Mouse (Mus musculus): ENCODE measurements around the gene Eno1. TPM values are rescaled to one million over a fixed set of nuclear protein-coding genes. Genes with fewer than 3 reads are reported as not detected.
A peak's percentile ranks its signal among the peaks of the same experiment; 100 is the strongest.

Gene Eno1
- polyA plus RNA-seq, 1 experiment from 2014 or later = 1,859 TPM

DNA sequence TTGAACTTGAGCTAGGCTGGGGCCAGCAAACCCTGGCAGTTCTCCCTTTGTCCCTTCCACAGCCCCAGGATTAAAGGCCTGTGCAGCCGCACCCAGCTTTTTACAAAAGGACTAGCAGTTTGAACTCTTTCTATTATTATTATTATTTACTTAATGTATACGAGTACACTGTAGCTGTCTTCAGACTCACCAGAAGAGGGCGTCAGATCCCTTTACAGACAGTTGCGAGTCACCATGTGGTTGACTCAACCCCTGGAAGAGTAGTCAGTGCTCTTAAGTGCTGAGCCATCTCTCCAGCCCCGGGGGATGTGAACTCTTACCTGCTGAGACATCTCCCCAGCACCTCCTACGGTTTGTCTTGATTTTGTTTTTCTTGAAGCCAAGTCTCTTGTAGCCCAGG, 24.2 kb downstream of the Eno1 start:
- peaks cover 14 to 19% of the 10 kb centered on the region in 2 experiments for H3K4me1 ChIP-seq (ENCODE audit: control insufficient read depth in 2 of 2, insufficient read depth in 2 of 2, low read length in 2 of 2)
- no peak for ATAC-seq (ENCODE audit: insufficient number of reproducible peaks, insufficient read depth, low FRiP score, low read depth)
- H3K27ac ChIP-seq (replicated peaks in 1 of 2; ENCODE audit: control insufficient read depth in 1 of 2, insufficient read depth in 1 of 2, low read depth in 2 of 2, low read length in 2 of 2) = no peak overlapping the region
- WGBS = 46% methylated on average over 6 of the region's 6 CpGs
- no peak overlapping the region for H3K9ac ChIP-seq (ENCODE audit: low read length)
- no peaks in the 10 kb centered on the region for H3K27me3 ChIP-seq (ENCODE audit: control insufficient read depth, insufficient read depth, low read length)
- H3K9me3 ChIP-seq (ENCODE audit: control insufficient read depth, low read length) = no peaks in the 10 kb centered on the region
- no peak overlapping the region for H3K4me2 ChIP-seq (ENCODE audit: low read length)
- H3K4me3 ChIP-seq (ENCODE audit: control insufficient read depth in 1 of 2, insufficient read depth in 1 of 2, low read depth in 1 of 2, low read length in 2 of 2) = no peak overlapping the region
- peaks cover 3% of the 10 kb centered on the region; the same call in 1 of the 2 replicates for H3K36me3 ChIP-seq (ENCODE audit: control insufficient read depth, insufficient read depth, low read length)

DNA sequence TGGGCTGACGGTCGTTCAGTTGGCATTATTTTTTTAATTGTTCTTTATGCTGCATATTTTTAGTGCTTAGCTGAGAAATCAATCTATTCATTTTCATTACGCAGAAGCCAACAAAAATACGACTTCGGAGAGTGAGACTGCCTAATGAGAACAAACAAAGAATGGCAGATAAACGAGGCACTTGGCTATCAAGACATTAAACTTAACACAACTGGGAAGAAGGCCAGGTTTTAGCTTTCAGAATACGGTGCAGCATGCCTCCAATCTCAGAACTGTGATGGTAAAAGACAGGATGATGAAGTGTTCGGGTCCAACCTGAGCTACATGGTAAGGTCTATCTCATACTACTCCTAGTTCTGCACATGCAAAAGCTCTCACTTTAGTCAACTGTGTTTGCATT, 25.8 kb downstream of the Eno1 start:
- no peak overlapping the region for H3K4me3 ChIP-seq (ENCODE audit: control insufficient read depth in 1 of 2, insufficient read depth in 1 of 2, low read depth in 1 of 2, low read length in 2 of 2)
- 0 out of 2 replicates have a peak, but pooled peaks cover 3% of the 10 kb centered on the region for H3K36me3 ChIP-seq (ENCODE audit: control insufficient read depth, insufficient read depth, low read length)
- WGBS = 77% methylated on average over 8 of the region's 8 CpGs
- H3K27me3 ChIP-seq (ENCODE audit: control insufficient read depth, insufficient read depth, low read length) = no peaks in the 10 kb centered on the region
- no peak overlapping the region for H3K9ac ChIP-seq (ENCODE audit: low read length)
- H3K4me1 ChIP-seq (ENCODE audit: control insufficient read depth in 2 of 2, insufficient read depth in 2 of 2, low read length in 2 of 2) = peaks cover 14 to 16% of the 10 kb centered on the region in 2 experiments
- H3K9me3 ChIP-seq (ENCODE audit: control insufficient read depth, low read length) = no peaks in the 10 kb centered on the region
- no peak overlapping the region for H3K27ac ChIP-seq (replicated peaks in 1 of 2; ENCODE audit: control insufficient read depth in 1 of 2, insufficient read depth in 1 of 2, low read depth in 2 of 2, low read length in 2 of 2)
- no peak overlapping the region for H3K4me2 ChIP-seq (ENCODE audit: low read length)
- ATAC-seq (ENCODE audit: insufficient number of reproducible peaks, insufficient read depth, low FRiP score, low read depth) = no peak

DNA sequence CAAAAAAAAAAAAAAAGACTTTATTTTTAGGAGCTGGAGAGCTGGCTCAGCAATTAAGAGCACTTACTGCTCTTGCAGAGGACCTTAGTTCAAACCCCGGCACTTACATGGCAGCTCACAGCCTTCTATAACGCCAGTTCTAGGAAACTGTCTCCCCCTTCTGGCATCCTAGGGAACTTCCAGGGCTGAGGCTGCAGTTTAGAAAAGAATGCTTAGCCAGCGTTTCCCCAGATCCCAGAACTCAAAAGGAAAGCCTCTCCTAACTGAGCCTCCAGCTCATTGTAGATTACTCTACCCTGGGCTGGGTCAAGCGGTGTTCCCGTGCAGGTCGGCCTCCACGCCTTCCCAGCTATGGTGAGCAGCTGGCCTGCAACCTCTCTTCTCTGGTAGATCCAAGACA, 28.4 kb downstream of the Eno1 start:
- no peak overlapping the region for H3K4me2 ChIP-seq (ENCODE audit: low read length)
- no peak for ATAC-seq (ENCODE audit: insufficient number of reproducible peaks, insufficient read depth, low FRiP score, low read depth)
- 60% methylated on average over 7 of the region's 7 CpGs for WGBS
- H3K9me3 ChIP-seq (ENCODE audit: control insufficient read depth, low read length) = no peaks in the 10 kb centered on the region
- no peak overlapping the region for H3K9ac ChIP-seq (ENCODE audit: low read length)
- no peaks in the 10 kb centered on the region for H3K27me3 ChIP-seq (ENCODE audit: control insufficient read depth, insufficient read depth, low read length)
- H3K4me3 ChIP-seq (ENCODE audit: control insufficient read depth in 1 of 2, insufficient read depth in 1 of 2, low read depth in 1 of 2, low read length in 2 of 2) = no peak overlapping the region
- H3K27ac ChIP-seq (replicated peaks in 1 of 2; ENCODE audit: control insufficient read depth in 1 of 2, insufficient read depth in 1 of 2, low read depth in 2 of 2, low read length in 2 of 2) = no peak overlapping the region
- H3K4me1 ChIP-seq (ENCODE audit: control insufficient read depth in 2 of 2, insufficient read depth in 2 of 2, low read length in 2 of 2) = peaks cover 11 to 12% of the 10 kb centered on the region in 2 experiments; a peak in 3 of 4 replicates
- H3K36me3 ChIP-seq (ENCODE audit: control insufficient read depth, insufficient read depth, low read length) = no peaks in the 10 kb centered on the region

DNA sequence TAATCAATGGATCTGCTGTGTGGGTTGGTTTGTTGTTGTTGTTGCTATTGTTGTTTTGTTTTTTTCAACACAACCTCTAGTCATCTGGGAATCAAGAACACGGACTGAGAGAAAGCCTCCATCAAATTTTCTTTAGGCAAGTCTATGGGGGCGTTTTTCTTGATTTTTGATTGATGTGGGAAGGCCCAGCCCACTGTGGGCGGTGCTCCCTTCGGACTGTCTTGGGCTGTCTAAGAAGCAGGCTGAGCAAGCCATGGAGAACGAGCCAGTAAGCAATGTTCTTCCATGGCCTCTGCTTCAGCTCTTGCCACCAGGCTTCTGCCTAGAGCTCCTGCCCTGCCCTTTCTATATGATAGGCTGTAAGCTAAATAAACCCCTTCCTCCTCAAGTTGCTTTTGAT, 28.9 kb downstream of the Eno1 start:
- ATAC-seq (ENCODE audit: insufficient number of reproducible peaks, insufficient read depth, low FRiP score, low read depth) = no peak
- no peak overlapping the region for H3K4me2 ChIP-seq (ENCODE audit: low read length)
- H3K9me3 ChIP-seq (ENCODE audit: control insufficient read depth, low read length) = no peaks in the 10 kb centered on the region
- no peak overlapping the region for H3K9ac ChIP-seq (ENCODE audit: low read length)
- WGBS = 69% methylated on average over 5 of the region's 5 CpGs
- no peaks in the 10 kb centered on the region for H3K27me3 ChIP-seq (ENCODE audit: control insufficient read depth, insufficient read depth, low read length)
- H3K36me3 ChIP-seq (ENCODE audit: control insufficient read depth, insufficient read depth, low read length) = no peaks in the 10 kb centered on the region
- H3K4me3 ChIP-seq (ENCODE audit: control insufficient read depth in 1 of 2, insufficient read depth in 1 of 2, low read depth in 1 of 2, low read length in 2 of 2) = no peak overlapping the region
- no peak overlapping the region for H3K27ac ChIP-seq (replicated peaks in 1 of 2; ENCODE audit: control insufficient read depth in 1 of 2, insufficient read depth in 1 of 2, low read depth in 2 of 2, low read length in 2 of 2)
- peaks cover 12 to 14% of the 10 kb centered on the region in 2 experiments; a peak in 3 of 4 replicates for H3K4me1 ChIP-seq (ENCODE audit: control insufficient read depth in 2 of 2, insufficient read depth in 2 of 2, low read length in 2 of 2)

DNA sequence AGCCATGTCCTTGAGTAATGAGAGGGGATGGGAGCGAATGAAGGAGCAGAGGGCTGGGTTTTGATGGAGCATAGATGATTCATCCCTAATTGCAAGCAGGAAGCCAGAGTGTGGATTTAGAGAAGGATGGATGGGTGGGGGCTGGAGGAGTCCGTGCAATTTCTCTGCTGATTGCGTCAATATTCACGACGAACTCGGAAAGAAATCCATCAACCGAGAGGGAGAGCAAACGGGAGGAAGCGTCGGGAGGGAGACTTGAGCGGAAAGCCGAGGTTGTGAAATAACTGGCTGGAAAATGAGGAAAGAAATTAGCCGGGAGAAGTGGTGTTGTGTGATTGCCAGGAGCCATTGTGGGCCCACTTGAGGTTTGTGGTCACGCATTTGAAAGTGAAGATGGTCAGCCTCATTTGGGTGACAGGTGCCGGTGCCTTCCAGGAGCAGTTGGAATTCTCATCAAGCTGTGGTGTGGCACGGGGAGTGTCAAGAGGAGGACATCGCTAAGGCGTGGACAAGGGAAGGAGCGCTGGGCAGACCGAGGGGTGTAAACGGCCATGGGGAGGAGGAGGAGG, 30.2 kb downstream of the Eno1 start:
- H3K36me3 ChIP-seq (ENCODE audit: control insufficient read depth, insufficient read depth, low read length) = no peaks in the 10 kb centered on the region
- H3K9ac ChIP-seq (ENCODE audit: low read length) = no peak overlapping the region
- no peak overlapping the region for H3K4me3 ChIP-seq (ENCODE audit: control insufficient read depth in 1 of 2, insufficient read depth in 1 of 2, low read depth in 1 of 2, low read length in 2 of 2)
- H3K4me1 ChIP-seq (ENCODE audit: control insufficient read depth in 2 of 2, insufficient read depth in 2 of 2, low read length in 2 of 2) = peaks cover 12 to 15% of the 10 kb centered on the region in 2 experiments
- 79% methylated on average over 21 of the region's 21 CpGs for WGBS
- H3K27me3 ChIP-seq (ENCODE audit: control insufficient read depth, insufficient read depth, low read length) = no peaks in the 10 kb centered on the region
- no peaks in the 10 kb centered on the region for H3K9me3 ChIP-seq (ENCODE audit: control insufficient read depth, low read length)
- H3K4me2 ChIP-seq (ENCODE audit: low read length) = no peak overlapping the region
- no peak for ATAC-seq (ENCODE audit: insufficient number of reproducible peaks, insufficient read depth, low FRiP score, low read depth)
- H3K27ac ChIP-seq (replicated peaks in 1 of 2; ENCODE audit: control insufficient read depth in 1 of 2, insufficient read depth in 1 of 2, low read depth in 2 of 2, low read length in 2 of 2) = no peak overlapping the region

DNA sequence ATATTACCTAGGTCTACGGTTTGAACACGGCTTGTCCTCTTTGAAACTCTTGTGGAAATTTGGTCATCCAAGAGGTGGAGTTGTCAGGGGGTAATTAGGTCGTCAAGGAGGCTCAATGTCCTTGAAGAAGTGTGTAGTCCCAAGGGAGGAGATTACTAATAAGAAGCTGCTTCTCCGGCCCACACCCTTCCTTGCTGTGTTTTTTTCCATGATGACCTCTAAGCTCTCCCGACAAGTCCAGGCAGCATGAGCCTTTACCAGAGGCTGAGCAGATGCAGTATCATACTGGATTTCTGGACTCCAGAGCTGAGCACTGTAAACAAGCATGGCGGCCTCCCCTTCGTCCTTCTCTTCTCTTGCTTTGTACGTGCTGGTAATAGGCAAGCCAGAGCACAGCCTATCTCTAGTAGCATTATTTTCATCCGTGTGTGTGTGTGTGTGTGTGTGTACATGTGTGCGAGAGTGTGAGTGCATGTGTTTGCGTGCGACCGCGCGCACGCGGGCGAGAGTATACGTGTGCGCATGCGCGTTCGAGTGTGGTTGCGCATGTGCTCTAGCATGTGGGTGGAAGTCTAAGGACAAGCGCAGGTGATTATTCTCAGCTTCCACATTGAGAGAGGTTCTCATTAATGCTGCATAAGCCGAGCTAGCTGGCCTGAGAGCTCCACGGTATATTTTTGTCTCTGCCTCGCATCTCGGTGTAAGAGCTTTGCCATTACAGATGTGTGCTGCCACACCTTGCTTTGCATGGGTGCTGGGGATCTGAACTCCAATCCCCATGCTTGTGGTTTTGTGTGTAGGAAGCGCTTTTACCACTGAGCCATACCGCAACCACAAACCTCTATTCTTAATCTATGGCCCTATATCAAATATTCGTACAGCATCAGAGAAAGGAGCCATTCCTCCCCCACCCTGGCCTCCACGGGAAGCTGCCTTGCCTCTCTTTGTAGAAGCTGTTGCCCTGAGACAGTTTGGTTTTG, 32.4 kb downstream of the Eno1 start:
- H3K27ac ChIP-seq (replicated peaks in 1 of 2; ENCODE audit: control insufficient read depth in 1 of 2, insufficient read depth in 1 of 2, low read depth in 2 of 2, low read length in 2 of 2) = peak overlapping the region; percentile 21 to 61; a peak in 3 of 4 replicates
- 80% methylated on average over 33 of the region's 33 CpGs for WGBS
- H3K4me1 ChIP-seq (ENCODE audit: control insufficient read depth in 2 of 2, insufficient read depth in 2 of 2, low read length in 2 of 2) = peaks cover 23 to 30% of the 10 kb centered on the region in 2 experiments
- ATAC-seq (ENCODE audit: insufficient number of reproducible peaks, insufficient read depth, low FRiP score, low read depth) = no peak
- no peak overlapping the region for H3K4me2 ChIP-seq (ENCODE audit: low read length)
- H3K9me3 ChIP-seq (ENCODE audit: control insufficient read depth, low read length) = no peaks in the 10 kb centered on the region
- no peaks in the 10 kb centered on the region for H3K27me3 ChIP-seq (ENCODE audit: control insufficient read depth, insufficient read depth, low read length)
- H3K9ac ChIP-seq (ENCODE audit: low read length) = no peak overlapping the region
- no peak overlapping the region for H3K4me3 ChIP-seq (ENCODE audit: control insufficient read depth in 1 of 2, insufficient read depth in 1 of 2, low read depth in 1 of 2, low read length in 2 of 2)
- H3K36me3 ChIP-seq (ENCODE audit: control insufficient read depth, insufficient read depth, low read length) = no peaks in the 10 kb centered on the region

DNA sequence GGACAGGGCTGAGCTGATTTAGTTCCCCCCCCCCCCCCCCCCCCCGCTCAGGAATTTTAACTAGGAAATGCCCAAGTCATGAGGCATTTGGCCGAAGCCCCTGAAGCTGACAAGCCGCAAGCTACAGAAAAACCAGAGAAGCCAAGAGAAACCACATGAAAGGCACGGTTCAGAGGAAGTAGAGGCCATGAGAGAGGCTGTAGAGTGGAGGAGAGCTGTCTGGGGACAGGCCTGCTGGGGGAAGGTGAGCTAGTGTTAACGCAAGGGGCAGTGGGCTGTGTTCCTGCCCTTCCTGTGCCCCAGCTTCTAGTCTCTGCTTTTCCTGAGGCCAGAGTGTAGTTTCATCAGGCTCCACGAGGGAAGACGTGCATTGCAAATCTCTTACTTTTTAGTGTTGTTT, 33.2 kb downstream of the Eno1 start:
- peaks cover 23 to 30% of the 10 kb centered on the region in 2 experiments for H3K4me1 ChIP-seq (ENCODE audit: control insufficient read depth in 2 of 2, insufficient read depth in 2 of 2, low read length in 2 of 2)
- no peak overlapping the region for H3K4me3 ChIP-seq (ENCODE audit: control insufficient read depth in 1 of 2, insufficient read depth in 1 of 2, low read depth in 1 of 2, low read length in 2 of 2)
- no peak overlapping the region for H3K9ac ChIP-seq (ENCODE audit: low read length)
- no peaks in the 10 kb centered on the region for H3K36me3 ChIP-seq (ENCODE audit: control insufficient read depth, insufficient read depth, low read length)
- H3K9me3 ChIP-seq (ENCODE audit: control insufficient read depth, low read length) = no peaks in the 10 kb centered on the region
- no peaks in the 10 kb centered on the region for H3K27me3 ChIP-seq (ENCODE audit: control insufficient read depth, insufficient read depth, low read length)
- no peak overlapping the region for H3K4me2 ChIP-seq (ENCODE audit: low read length)
- peak overlapping the region; percentile 61 to 80 for H3K27ac ChIP-seq (replicated peaks in 1 of 2; ENCODE audit: control insufficient read depth in 1 of 2, insufficient read depth in 1 of 2, low read depth in 2 of 2, low read length in 2 of 2)
- ATAC-seq (ENCODE audit: insufficient number of reproducible peaks, insufficient read depth, low FRiP score, low read depth) = 0 out of 2 replicates have a peak, but pooled peaks have one; percentile 51
- 14% methylated on average over 7 of the region's 7 CpGs for WGBS

Data from heart, embryonic 14.5 days (tissue).